Mouse (Mus musculus) lung, adult 2 months (tissue): ENCODE measurements at regions not wholly inside any gene's neighbourhood (a gene's known extent, or its start where the extent isn't known, plus 50 kb on each side); places are given as distances from the start of the nearest gene placed in this dataset.

ENCODE experiments used
- CTCF ChIP-seq: fragments of 200-500 bp; IDR thresholded peaks from 2 replicates; pipeline ENCODE4 v1.5.1; 2011; ENCODE audit warnings: mild to moderate bottlenecking, low read length, control low read depth; ENCODE audit not compliant: insufficient read depth
- POLR2A ChIP-seq: fragments of 200-500 bp; IDR thresholded peaks from 2 replicates; pipeline ENCODE4 v1.6.1; 2011; ENCODE audit warnings: low read depth, mild to moderate bottlenecking, control low read depth, low read length, borderline replicate concordance; ENCODE audit errors: extremely low read depth

DNA sequence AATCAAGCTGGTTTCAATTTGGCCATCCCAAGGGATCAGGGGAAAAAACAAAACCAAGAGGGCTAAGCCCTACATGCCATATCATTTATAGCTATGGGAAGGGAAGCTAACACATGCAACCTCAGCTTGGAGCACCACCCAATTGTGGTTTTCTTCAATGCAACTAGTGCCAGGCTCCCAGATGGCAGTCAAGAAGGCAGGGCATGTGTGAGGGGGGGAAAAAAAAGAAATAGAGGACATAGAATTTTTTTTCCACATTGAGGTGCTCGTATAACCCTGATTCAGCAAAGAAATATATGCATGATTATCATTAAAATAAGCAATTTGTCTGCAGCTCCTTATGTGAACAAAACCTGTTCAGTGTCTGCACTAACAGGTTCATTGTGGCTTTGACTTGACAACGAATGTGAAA lies 1281.4 kb upstream of the Cited2 start:
- TF ChIP-seq CTCF (no peak), POLR2A (no peak)
